Mouse (Mus musculus) naive thymus-derived CD4-positive, alpha-beta T cell, adult 5 months (primary cell): Measurements from ENCODE around the gene Zc3h18. TPM values are rescaled to one million over a fixed set of nuclear protein-coding genes. Genes with fewer than 3 reads are reported as not detected.

Experiments used
- polyA plus RNA-seq: library from polyadenylated mRNA; unstranded; fragments of 100-300 nt; shearing (Covaris generic); gene quantifications from one replicate; pipeline ENCODE4 v1.2.1, GENCODE M21; 2017

The Zc3h18 gene
- polyA plus RNA-seq: 61.1 TPM

DNA sequence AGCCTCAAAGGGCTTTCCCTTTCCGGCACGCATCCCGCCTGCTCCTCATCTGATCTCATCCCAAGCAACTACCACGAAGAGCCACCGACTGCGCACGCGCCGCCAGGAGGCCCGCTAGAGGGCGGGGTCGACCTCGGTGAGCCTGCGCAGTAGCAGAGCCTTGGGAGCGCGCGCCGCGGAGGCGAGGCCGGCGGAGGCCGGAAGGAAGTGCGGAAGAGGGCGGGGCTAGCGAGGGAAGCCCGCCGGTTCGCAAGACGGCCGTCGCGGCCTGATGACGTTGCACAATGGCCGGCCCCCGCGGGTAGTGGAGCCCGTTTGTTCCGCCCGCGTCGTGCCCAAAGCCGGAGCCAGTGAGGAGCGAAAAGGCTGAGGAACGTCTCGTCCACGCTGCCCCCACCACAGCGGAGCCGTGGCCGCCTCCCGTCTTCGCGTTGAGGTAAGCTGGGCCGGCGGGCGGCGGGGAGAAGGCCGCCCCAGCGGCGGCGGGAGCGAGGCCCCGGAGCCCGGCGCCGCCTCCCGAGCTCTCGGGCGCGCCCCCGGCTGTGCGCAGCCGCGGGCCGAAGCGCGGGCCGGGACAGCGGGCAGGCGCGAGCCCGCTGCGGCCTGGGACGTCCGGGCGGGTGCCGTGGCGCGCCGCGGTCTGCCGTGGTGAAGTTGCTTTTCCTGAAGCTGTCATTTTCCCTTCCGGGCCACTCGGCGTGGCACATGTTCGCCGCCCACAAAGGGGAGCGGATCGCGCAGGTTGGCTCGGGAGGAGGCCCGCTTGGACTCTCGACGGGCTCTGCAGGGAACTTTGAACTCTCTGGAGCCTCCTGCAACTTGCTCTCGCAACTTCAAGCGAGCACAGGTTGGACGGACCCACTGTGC, at the start of gene Zc3h18:
Zc3h18 (plus strand) TSS at position 245 of the 867 bp plus-strand sequence.

GRCm38 (mm10) chr8:122360696-122361416, 15.6 kb upstream of the Zc3h18 start, which contains the start of gene Trhr2:
Gene Trhr2, minus strand, starts transcription at chr8:122360746.

DNA sequence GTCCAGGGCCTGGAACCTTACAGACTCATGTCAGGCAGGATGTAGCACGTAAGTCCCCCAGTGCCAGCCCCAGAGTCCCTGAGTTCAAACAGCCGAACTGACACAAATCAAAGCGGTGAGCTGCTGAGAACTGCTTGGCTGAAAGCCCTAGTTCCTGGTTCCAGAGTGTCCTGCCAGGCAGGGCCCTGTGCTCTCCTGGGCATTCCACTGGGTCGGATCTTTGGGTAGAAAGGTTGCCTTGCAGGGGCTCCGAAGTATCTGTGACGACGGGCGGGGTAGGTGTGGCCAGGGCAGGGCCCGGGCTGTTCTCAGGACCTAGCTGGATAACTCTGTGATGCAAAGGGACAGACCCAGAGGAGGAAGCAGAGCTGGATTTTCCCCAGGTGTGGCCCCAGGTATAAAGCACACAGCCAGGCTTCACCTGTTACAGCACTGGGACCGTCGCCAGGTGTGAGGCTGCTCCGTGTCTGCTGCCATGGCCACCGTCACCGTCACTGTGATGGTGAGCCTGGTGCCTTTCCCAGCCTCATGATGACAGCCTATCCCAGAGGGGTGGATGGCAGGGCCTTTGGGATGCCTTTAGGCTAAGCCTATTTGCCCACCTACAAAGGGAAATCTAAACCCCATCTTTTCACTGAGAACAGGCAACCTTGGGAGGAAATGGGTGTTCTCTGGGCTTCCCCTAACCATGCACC, 45.1 kb downstream of the Zc3h18 start, which contains the start of gene Il17c:
Il17c (plus strand) TSS at position 645 of the 695 bp plus-strand sequence.

GRCm38 (mm10) chr8:122432443-122433268, 56.2 kb downstream of the Zc3h18 start, which contains the start of gene Cyba:
Gene Cyba, minus strand, starts transcription at chr8:122432930.

GRCm38 (mm10) chr8:122443262-122444006, 67.0 kb downstream of the Zc3h18 start, which contains the start of gene Mvd:
Gene Mvd, minus strand, starts transcription at chr8:122443422.

DNA sequence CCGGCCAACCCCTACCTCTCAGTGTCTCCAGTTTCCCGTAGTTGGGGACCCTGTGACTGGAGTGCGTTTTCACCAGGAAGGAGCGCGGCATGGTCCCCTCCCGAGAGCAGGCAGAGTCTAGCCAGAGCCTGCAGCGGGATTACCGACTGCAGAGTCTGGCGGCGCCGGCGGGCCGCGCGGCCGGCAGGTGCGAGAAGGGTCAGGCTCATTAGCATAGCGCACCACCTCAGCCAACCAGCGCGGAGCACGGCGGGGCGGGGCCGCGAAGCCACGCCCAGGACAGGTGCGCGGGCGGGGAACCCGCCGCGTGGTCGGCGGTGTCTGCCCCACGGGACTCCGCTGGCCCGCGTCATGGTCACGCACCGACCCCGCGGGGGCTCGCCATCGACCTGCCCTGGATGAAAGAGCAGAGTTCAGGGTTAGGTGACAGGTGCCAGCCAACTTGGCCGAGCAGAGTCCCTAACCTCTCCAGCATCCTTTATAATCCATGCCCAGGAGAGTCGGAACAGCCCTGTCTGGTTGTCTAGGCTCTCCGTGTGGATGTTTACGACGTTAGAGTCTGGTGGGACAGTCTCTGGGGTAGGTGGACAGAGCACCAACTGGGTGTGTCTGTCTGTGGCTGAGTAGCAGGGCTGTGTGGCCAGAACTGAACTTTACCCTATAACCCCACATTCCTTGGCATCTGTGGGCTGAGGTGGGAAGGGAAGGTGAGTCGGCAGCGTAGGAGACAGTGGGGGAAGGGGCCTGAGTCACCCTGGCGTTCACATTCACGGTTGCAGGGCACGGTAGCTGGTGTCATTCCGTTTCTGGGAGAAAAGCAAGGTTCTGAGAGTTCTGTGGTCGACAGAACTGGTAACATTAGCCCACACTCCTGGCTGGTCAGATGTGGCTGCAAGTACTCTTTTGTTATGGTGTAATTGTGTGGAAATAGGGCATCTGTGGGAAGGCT, 84.4 kb downstream of the Zc3h18 start, which contains the start of gene Snai3:
Snai3 (minus strand) TSS at position 210 of the 949 bp plus-strand sequence.

Other genes starting within 250 kb of the Zc3h18 start
- 31.8 TPM for gene Zfpm1, start 94.5 kb upstream of the Zc3h18 start, polyA plus RNA-seq
- gene Trhr2, start 15.9 kb upstream of the Zc3h18 start, polyA plus RNA-seq: not detected
- gene Il17c, start 45.4 kb downstream of the Zc3h18 start, polyA plus RNA-seq: not detected
- 326 TPM for gene Cyba, start 56.3 kb downstream of the Zc3h18 start, polyA plus RNA-seq
- 10.9 TPM for gene Mvd, start 66.8 kb downstream of the Zc3h18 start, polyA plus RNA-seq
- 2.1 TPM for gene Snai3, start 84.1 kb downstream of the Zc3h18 start, polyA plus RNA-seq
- 159 TPM for gene Rnf166, start 99.5 kb downstream of the Zc3h18 start, polyA plus RNA-seq
- 64.6 TPM for gene Ctu2, start 99.5 kb downstream of the Zc3h18 start, polyA plus RNA-seq
- 24.9 TPM for gene Piezo1, start 174.7 kb downstream of the Zc3h18 start, polyA plus RNA-seq
- gene Cdt1, start 191.4 kb downstream of the Zc3h18 start, polyA plus RNA-seq: 84.7 TPM
- 129 TPM for gene Aprt, start 200.3 kb downstream of the Zc3h18 start, polyA plus RNA-seq
- gene Galns, start 234.9 kb downstream of the Zc3h18 start, polyA plus RNA-seq: 8.7 TPM
- gene Trappc2l, start 235.0 kb downstream of the Zc3h18 start, polyA plus RNA-seq: 34.3 TPM
- not detected for gene Pabpn1l, start 246.1 kb downstream of the Zc3h18 start, polyA plus RNA-seq